Mouse (Mus musculus): ENCODE results near the gene Zscan21. TPM values are rescaled to one million over a fixed set of nuclear protein-coding genes. Genes with fewer than 3 reads are reported as not detected.

Zscan21 gene
- polyA plus RNA-seq, 1 experiment from 2014 or later: 128 TPM

GRCm38 (mm10) chr5:138171695-138172491 is 55.2 kb downstream of the Zscan21 start, which contains the start of the genes Ap4m1 and Mcm7:
Gene Ap4m1 (plus strand): TSS chr5:138172002.
Gene Mcm7 (minus strand): TSS chr5:138172422.
- Histone ChIP-seq H3K9ac (replicated peaks) (peak within 1 kb of the TSS; percentile 75), H3K36me3 (peaks cover 59% of the 10 kb centered on the region), H3K4me2 (replicated peaks) (peak within 1 kb of the TSS; percentile 95), H3K9me3 (no peaks in the 10 kb centered on the region), H3K27ac (peak within 1 kb of the TSS; percentile 87), H3K4me1 (replicated peaks) (peaks cover 44% of the 10 kb centered on the region), H3K4me3 (replicated peaks) (peak within 1 kb of the TSS; percentile 81), H3K27me3 (no peaks in the 10 kb centered on the region)
- peak; percentile 90 for ATAC-seq
- WGBS: under 1% methylated on average over 54 of the region's 54 CpGs

DNA sequence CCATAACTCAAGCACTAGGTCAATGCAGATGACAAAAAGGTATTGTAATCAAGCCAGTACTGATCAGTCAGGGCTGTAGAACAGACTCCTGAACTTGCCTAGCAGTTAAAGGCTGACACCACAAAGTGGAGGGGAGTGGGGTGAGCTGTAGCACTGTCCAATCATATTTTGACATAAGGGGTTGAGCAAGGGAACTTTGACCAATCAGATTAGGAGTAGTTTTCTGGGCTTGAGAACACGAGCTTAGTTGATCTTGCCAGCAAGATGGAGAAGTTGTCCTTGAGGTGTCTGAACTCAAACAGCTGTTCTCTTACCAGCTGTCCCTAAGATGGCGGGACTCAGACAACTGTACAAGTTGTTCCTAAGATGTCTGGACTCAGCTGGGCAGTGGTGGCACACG is 56.5 kb downstream of the Zscan21 start:
- ATAC-seq: no peak
- WGBS: 86% methylated on average over 3 of the region's 3 CpGs
- Histone ChIP-seq H3K4me3 (replicated peaks) (peak overlapping the region; percentile 81; the same call in 1 of the 2 replicates), H3K9me3 (no peaks in the 10 kb centered on the region), H3K36me3 (peaks cover 59% of the 10 kb centered on the region), H3K9ac (replicated peaks) (no peak overlapping the region), H3K27me3 (no peaks in the 10 kb centered on the region), H3K4me2 (replicated peaks) (peak overlapping the region; percentile 95), H3K27ac (no peak overlapping the region), H3K4me1 (replicated peaks) (peaks cover 44% of the 10 kb centered on the region)

MicroRNA genes within 50 kb of the gene (microRNA counts, 519-probe panel; counts per million panel counts)
- microRNA mmu-miR-106b: 5,598 counts per million, percentile 92 among the panel's probes with 10 or more counts
- 6,892 counts per million, percentile 98 among the panel's probes with 10 or more counts for microRNA mmu-miR-25
- 5,797 counts per million, percentile 94 among the panel's probes with 10 or more counts for microRNA mmu-miR-93

Small RNA genes within 50 kb of the gene (microRNA-seq; reads per million reads assigned to microRNA genes)
- gene Mir106b (13,060 reads per million, percentile 97 among the genes with 10 or more reads in this experiment), gene Mir25 (627 reads per million, percentile 75 among the genes with 10 or more reads in this experiment), gene Mir93 (23,105 reads per million, percentile 98 among the genes with 10 or more reads in this experiment)

Other genes starting within 250 kb of the Zscan21 start
- gene Pilrb2, start 245.1 kb upstream of the Zscan21 start, polyA plus RNA-seq (2015; fragmentation: Nextera tagmentation; extraction: Ambion mirVana): not detected in 2 replicates
- 0.06 TPM in 1 of 2 replicates, not detected in the other for gene Cyp3a13, start 195.3 kb upstream of the Zscan21 start, polyA plus RNA-seq (2015; fragmentation: Nextera tagmentation; extraction: Ambion mirVana)
- 0.08 and 0.23 TPM in 2 replicates for gene Gjc3, start 153.8 kb upstream of the Zscan21 start, polyA plus RNA-seq (2015; fragmentation: Nextera tagmentation; extraction: Ambion mirVana)
- not detected in 2 replicates for gene Azgp1, start 135.4 kb upstream of the Zscan21 start, polyA plus RNA-seq (2015; fragmentation: Nextera tagmentation; extraction: Ambion mirVana)
- not detected in 2 replicates for gene Smok3a, start 95.6 kb upstream of the Zscan21 start, polyA plus RNA-seq (2015; fragmentation: Nextera tagmentation; extraction: Ambion mirVana)
- gene Smok3b, start 95.5 kb upstream of the Zscan21 start, polyA plus RNA-seq (2015; fragmentation: Nextera tagmentation; extraction: Ambion mirVana): not detected in 2 replicates
- not detected in 2 replicates for gene Smok3c, start 63.7 kb upstream of the Zscan21 start, polyA plus RNA-seq (2015; fragmentation: Nextera tagmentation; extraction: Ambion mirVana)
- gene Zkscan1, start 31.8 kb upstream of the Zscan21 start, polyA plus RNA-seq (2015; fragmentation: Nextera tagmentation; extraction: Ambion mirVana): 31.5 and 32.1 TPM in 2 replicates
- 45.3 and 49.7 TPM in 2 replicates for gene Zfp113, start 38.8 kb downstream of the Zscan21 start, polyA plus RNA-seq (2015; fragmentation: Nextera tagmentation; extraction: Ambion mirVana)
- gene Cops6, start 44.2 kb downstream of the Zscan21 start, polyA plus RNA-seq (2015; fragmentation: Nextera tagmentation; extraction: Ambion mirVana): 316 and 337 TPM in 2 replicates
- gene Ap4m1, start 55.1 kb downstream of the Zscan21 start, polyA plus RNA-seq (2015; fragmentation: Nextera tagmentation; extraction: Ambion mirVana): 26.6 and 28.8 TPM in 2 replicates
- gene Mcm7, start 55.5 kb downstream of the Zscan21 start, polyA plus RNA-seq (2015; fragmentation: Nextera tagmentation; extraction: Ambion mirVana): 159 and 162 TPM in 2 replicates
- 109 and 111 TPM in 2 replicates for gene Taf6, start 70.5 kb downstream of the Zscan21 start, polyA plus RNA-seq (2015; fragmentation: Nextera tagmentation; extraction: Ambion mirVana)
- gene Cnpy4, start 70.6 kb downstream of the Zscan21 start, polyA plus RNA-seq (2015; fragmentation: Nextera tagmentation; extraction: Ambion mirVana): 39.4 and 40.5 TPM in 2 replicates
- 12.9 and 13.8 TPM in 2 replicates for gene Mblac1, start 77.4 kb downstream of the Zscan21 start, polyA plus RNA-seq (2015; fragmentation: Nextera tagmentation; extraction: Ambion mirVana)
- gene Nxpe5, start 109.0 kb downstream of the Zscan21 start, polyA plus RNA-seq (2015; fragmentation: Nextera tagmentation; extraction: Ambion mirVana): 0.08 TPM in 1 of 2 replicates, not detected in the other
- gene Lamtor4, start 138.6 kb downstream of the Zscan21 start, polyA plus RNA-seq (2015; fragmentation: Nextera tagmentation; extraction: Ambion mirVana): 81.2 and 81.9 TPM in 2 replicates
- gene BC037034, start 147.1 kb downstream of the Zscan21 start, polyA plus RNA-seq (2015; fragmentation: Nextera tagmentation; extraction: Ambion mirVana): 12.2 and 15.8 TPM in 2 replicates
- gene Gal3st4, start 155.9 kb downstream of the Zscan21 start, polyA plus RNA-seq (2015; fragmentation: Nextera tagmentation; extraction: Ambion mirVana): 2.5 and 3.0 TPM in 2 replicates
- gene Gm43720, start 163.1 kb downstream of the Zscan21 start, polyA plus RNA-seq (2015; fragmentation: Nextera tagmentation; extraction: Ambion mirVana): 0.10 and 0.19 TPM in 2 replicates
- gene Gpc2, start 163.1 kb downstream of the Zscan21 start, polyA plus RNA-seq (2015; fragmentation: Nextera tagmentation; extraction: Ambion mirVana): 236 and 248 TPM in 2 replicates
- 4.8 and 5.4 TPM in 2 replicates for gene Stag3, start 163.3 kb downstream of the Zscan21 start, polyA plus RNA-seq (2015; fragmentation: Nextera tagmentation; extraction: Ambion mirVana)
- gene Pvrig, start 225.1 kb downstream of the Zscan21 start, polyA plus RNA-seq (2015; fragmentation: Nextera tagmentation; extraction: Ambion mirVana): not detected in 2 replicates

All from midbrain, embryonic 13.5 days (tissue).